Mouse (Mus musculus): ENCODE data around the gene Styxl1. TPM values are rescaled to one million over a fixed set of nuclear protein-coding genes. Genes with fewer than 3 reads are reported as not detected.

Gene Styxl1
- 1.1 and 1.4 TPM in 2 replicates for polyA plus RNA-seq (2012; rRNA removed)

GRCm38 (mm10) chr5:135777796-135778470 is at the start of gene Styxl1:
Gene Styxl1, minus strand, starts transcription at chr5:135778385.
- no peak for TF ChIP-seq CTCF (IDR thresholded peaks at IDR 0.05; ENCODE audit: insufficient read depth, low read length)
- TF ChIP-seq POLR2A (IDR thresholded peaks at IDR 0.05; ENCODE audit: borderline replicate concordance, extremely low read depth, low read depth, low read length), result peak; percentile 52; the same call in 1 of the 2 replicates
- Histone ChIP-seq H3K4me3 (replicated peaks; ENCODE audit: extremely low read depth, low read depth, low read length) (peak within 1 kb of the TSS; percentile 98), H3K4me1 (ENCODE audit: control insufficient read depth, insufficient read depth, low read length) (peaks cover 6% of the 10 kb centered on the region)
- WGBS, result under 1% methylated on average over 45 of the region's 45 CpGs
- DNase-seq, result no peak

DNA sequence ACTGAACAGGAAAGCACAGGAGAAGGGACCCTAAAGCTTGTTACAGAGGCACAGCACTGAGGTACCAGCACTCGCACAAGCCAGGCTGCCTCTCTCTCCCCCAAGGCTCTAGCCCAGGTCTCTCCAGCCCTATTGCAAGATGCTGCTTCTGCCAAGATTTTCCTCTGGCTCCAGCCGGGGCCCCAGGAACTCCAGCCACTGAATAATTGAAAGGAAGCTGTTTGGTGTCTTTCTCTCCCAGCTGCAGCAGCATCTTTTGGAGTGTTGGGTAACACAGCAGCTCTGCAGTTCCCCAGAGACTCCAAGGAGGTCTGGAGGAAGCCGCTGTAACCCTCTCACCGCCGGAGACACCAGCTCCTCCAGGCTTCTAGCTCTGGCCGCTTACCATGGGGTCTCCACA is 48.0 kb upstream of the Styxl1 start:
- Histone ChIP-seq H3K4me3 (replicated peaks; ENCODE audit: extremely low read depth, low read depth, low read length) (no peak overlapping the region), H3K4me1 (ENCODE audit: control insufficient read depth, insufficient read depth, low read length) (no peaks in the 10 kb centered on the region)
- WGBS, result 31% methylated on average over 6 of the region's 6 CpGs
- TF ChIP-seq CTCF (IDR thresholded peaks at IDR 0.05; ENCODE audit: insufficient read depth, low read length), result no peak
- TF ChIP-seq POLR2A (IDR thresholded peaks at IDR 0.05; ENCODE audit: borderline replicate concordance, extremely low read depth, low read depth, low read length), result no peak
- no peak for DNase-seq

- no peaks in the 10 kb centered on the region for H3K4me1 ChIP-seq (ENCODE audit: control insufficient read depth, insufficient read depth, low read length)
- no peak for DNase-seq
- WGBS, result 47% methylated on average over 3 of the region's 3 CpGs
- H3K4me3 ChIP-seq (replicated peaks; ENCODE audit: extremely low read depth, low read depth, low read length), result no peak overlapping the region
- TF ChIP-seq CTCF (IDR thresholded peaks at IDR 0.05; ENCODE audit: insufficient read depth, low read length) (no peak), POLR2A (IDR thresholded peaks at IDR 0.05; ENCODE audit: borderline replicate concordance, extremely low read depth, low read depth, low read length) (no peak)
Observed at GRCm38 (mm10) chr5:135824517-135824916, 46.3 kb upstream of the Styxl1 start.

DNA sequence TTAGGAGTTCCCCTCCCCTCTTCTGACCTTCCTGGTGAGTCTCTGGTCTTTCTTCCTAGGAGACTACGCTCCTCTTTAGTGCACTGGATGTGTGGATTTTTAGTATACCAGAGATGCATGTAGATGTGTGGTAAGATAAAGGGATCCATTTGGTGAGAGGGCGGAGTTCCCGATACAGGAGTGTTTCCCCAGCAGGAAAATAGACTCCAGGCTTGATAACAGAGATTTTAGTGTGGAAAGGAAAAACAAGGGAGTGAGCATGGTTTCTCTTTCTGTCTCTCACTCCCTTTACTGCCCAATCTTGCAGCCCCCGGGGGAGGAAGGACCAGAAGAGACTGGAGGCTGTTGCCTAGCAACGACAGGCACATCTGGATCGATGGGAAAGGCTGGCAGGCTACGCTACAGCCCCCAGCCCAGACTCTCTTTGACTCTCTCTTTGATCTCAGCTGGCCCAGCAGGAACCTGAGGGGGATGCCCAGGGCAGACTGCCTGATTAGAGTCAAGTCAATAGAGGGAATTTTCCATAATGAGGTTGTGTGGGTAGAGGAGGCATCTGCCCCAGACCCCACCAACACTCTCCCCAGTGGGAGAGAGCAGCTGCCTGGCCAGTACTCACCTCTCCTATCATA is 44.2 kb upstream of the Styxl1 start:
- TF ChIP-seq POLR2A (IDR thresholded peaks at IDR 0.05; ENCODE audit: borderline replicate concordance, extremely low read depth, low read depth, low read length) (no peak), CTCF (IDR thresholded peaks at IDR 0.05; ENCODE audit: insufficient read depth, low read length) (no peak)
- no peak overlapping the region for H3K4me3 ChIP-seq (replicated peaks; ENCODE audit: extremely low read depth, low read depth, low read length)
- no peak for DNase-seq
- no peaks in the 10 kb centered on the region for H3K4me1 ChIP-seq (ENCODE audit: control insufficient read depth, insufficient read depth, low read length)
- 32% methylated on average over 7 of the region's 7 CpGs for WGBS

DNA sequence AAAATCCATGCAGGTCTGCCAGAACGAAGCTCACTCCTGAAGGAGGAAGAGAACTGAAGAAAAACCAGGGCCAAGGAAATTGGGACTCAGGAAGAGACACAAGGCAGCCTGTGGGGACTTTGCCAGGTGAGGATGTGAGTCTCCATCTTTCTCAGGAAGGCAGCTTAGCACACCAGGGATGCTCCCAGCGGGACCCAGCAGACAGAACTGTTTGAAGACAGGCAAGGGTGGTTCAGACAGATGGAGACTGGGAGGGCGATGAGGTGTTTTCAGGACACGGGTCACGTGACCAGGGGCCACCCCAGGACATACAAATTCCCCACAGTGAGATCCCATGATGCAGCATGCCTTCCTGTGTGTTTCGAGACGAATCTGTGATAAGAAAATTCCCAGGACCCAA is 40.3 kb upstream of the Styxl1 start:
- Histone ChIP-seq H3K4me3 (replicated peaks; ENCODE audit: extremely low read depth, low read depth, low read length) (no peak overlapping the region), H3K4me1 (ENCODE audit: control insufficient read depth, insufficient read depth, low read length) (no peaks in the 10 kb centered on the region)
- DNase-seq, result no peak
- 36% methylated on average over 7 of the region's 7 CpGs for WGBS
- TF ChIP-seq POLR2A (IDR thresholded peaks at IDR 0.05; ENCODE audit: borderline replicate concordance, extremely low read depth, low read depth, low read length) (no peak), CTCF (IDR thresholded peaks at IDR 0.05; ENCODE audit: insufficient read depth, low read length) (no peak)

DNA sequence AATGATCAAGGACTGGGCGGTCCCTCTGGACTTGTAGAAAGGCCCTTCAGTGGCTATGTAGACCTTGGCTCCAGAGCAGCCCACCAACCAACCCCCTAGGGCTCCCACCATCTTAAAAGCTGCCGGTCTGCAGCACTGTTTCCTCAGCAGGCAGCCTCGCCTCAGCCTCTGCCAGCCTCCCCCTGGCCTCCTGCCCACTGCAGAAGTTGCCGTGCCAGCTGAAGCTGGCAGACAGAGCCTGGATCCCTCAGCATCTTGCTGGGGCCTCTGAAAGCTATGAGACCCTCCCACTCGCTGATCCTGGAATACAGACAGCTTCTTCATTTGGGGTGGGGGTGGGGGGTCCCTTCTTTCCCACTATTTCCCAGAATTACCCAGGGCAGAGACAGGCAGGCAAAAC is 34.8 kb upstream of the Styxl1 start:
- Histone ChIP-seq H3K4me1 (ENCODE audit: control insufficient read depth, insufficient read depth, low read length) (no peaks in the 10 kb centered on the region), H3K4me3 (replicated peaks; ENCODE audit: extremely low read depth, low read depth, low read length) (no peak overlapping the region)
- no peak for TF ChIP-seq CTCF (IDR thresholded peaks at IDR 0.05; ENCODE audit: insufficient read depth, low read length)
- no peak for TF ChIP-seq POLR2A (IDR thresholded peaks at IDR 0.05; ENCODE audit: borderline replicate concordance, extremely low read depth, low read depth, low read length)
- WGBS, result 45% methylated on average over 5 of the region's 5 CpGs
- no peak for DNase-seq

DNA sequence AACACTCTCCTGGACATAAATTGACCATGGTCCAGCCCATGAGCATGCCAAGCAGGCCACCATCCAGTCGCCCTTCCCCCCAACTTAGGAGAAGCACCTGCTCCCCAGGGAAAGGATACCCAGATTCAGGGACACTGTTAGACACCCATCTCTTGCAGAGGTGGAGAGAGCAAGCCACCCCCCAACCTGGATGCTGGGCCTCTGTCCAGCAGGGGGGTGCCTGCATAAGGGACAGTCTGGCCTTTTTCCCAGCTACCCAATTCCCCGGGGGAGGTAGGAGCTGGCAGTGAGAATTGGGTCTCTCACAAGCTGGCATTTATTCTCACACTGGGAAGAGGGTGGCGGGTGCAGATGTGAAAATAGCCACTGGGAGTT is 29.1 kb upstream of the Styxl1 start:
- no peak for TF ChIP-seq POLR2A (IDR thresholded peaks at IDR 0.05; ENCODE audit: borderline replicate concordance, extremely low read depth, low read depth, low read length)
- TF ChIP-seq CTCF (IDR thresholded peaks at IDR 0.05; ENCODE audit: insufficient read depth, low read length), result no peak
- DNase-seq, result no peak
- WGBS, result 38% methylated on average over 3 of the region's 3 CpGs
- no peaks in the 10 kb centered on the region for H3K4me1 ChIP-seq (ENCODE audit: control insufficient read depth, insufficient read depth, low read length)
- H3K4me3 ChIP-seq (replicated peaks; ENCODE audit: extremely low read depth, low read depth, low read length), result no peak overlapping the region

GRCm38 (mm10) chr5:135806555-135807262 is 28.5 kb upstream of the Styxl1 start, which contains the start of gene Srrm3:
Gene Srrm3, plus strand, starts transcription at chr5:135806890.
- peak; percentile 90 for DNase-seq
- peak; percentile 99 for TF ChIP-seq CTCF (IDR thresholded peaks at IDR 0.05; ENCODE audit: insufficient read depth, low read length)
- no peak for TF ChIP-seq POLR2A (IDR thresholded peaks at IDR 0.05; ENCODE audit: borderline replicate concordance, extremely low read depth, low read depth, low read length)
- 5% methylated on average over 29 of the region's 29 CpGs for WGBS
- Histone ChIP-seq H3K4me1 (ENCODE audit: control insufficient read depth, insufficient read depth, low read length) (no peaks in the 10 kb centered on the region), H3K4me3 (replicated peaks; ENCODE audit: extremely low read depth, low read depth, low read length) (no peak within 1 kb of the TSS)

- 64% methylated on average over 2 of the region's 2 CpGs for WGBS
- no peak overlapping the region for H3K4me3 ChIP-seq (replicated peaks; ENCODE audit: extremely low read depth, low read depth, low read length)
- H3K4me1 ChIP-seq (ENCODE audit: control insufficient read depth, insufficient read depth, low read length), result no peaks in the 10 kb centered on the region
- TF ChIP-seq POLR2A (IDR thresholded peaks at IDR 0.05; ENCODE audit: borderline replicate concordance, extremely low read depth, low read depth, low read length) (no peak), CTCF (IDR thresholded peaks at IDR 0.05; ENCODE audit: insufficient read depth, low read length) (no peak)
- no peak for DNase-seq
Observed at GRCm38 (mm10) chr5:135804735-135805134, 26.6 kb upstream of the Styxl1 start.

Data from lung, adult 2 months (tissue).